Mouse (Mus musculus) E14TG2a.4 (cell line): ENCODE measurements around the gene Tnfsf10.

Source experiments
- CTCF ChIP-seq: conservative IDR thresholded peaks from 2 replicates; pipeline ENCODE4 v1.5.1; 2014; ENCODE audit warnings: low read length
- NANOG ChIP-seq: IDR thresholded peaks from 2 replicates; pipeline ENCODE4 v1.6.1; 2014; ENCODE audit warnings: borderline replicate concordance, low read length, mixed read lengths
- POU5F1 ChIP-seq: IDR thresholded peaks from 2 replicates; pipeline ENCODE4 v1.6.1; 2014; ENCODE audit warnings: low read length, borderline replicate concordance

DNA sequence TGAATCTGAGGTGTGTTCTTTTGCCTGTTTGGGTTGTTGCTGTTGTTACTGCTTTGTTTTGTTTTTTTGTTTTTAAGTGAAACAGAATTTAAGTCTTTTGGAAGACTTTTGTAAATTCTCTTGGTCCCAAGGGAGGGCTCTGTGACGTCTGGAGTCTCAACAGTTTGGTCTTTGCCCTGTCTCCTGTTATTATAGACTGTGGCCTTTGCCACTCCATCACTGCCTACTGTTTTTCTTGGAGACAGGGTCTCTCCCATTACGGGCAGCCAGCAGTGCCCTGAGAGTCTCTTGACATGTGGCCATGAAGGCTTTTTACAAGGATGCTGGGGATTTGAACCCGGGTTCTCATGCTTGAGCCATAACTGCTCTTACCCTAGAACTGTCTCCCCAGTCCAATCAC lies 22.1 kb downstream of the Tnfsf10 start:
- no peak for TF ChIP-seq CTCF
- TF ChIP-seq NANOG, result no peak
- no peak for TF ChIP-seq POU5F1
